Mouse (Mus musculus) G1E-ER4 (cell line): ENCODE measurements around the gene Rph3a. TPM values are rescaled to one million over a fixed set of nuclear protein-coding genes. Genes with fewer than 3 reads are reported as not detected.

ENCODE experiments used
- GATA1 ChIP-seq: IDR thresholded peaks from one replicate; pipeline ENCODE4 v1.8.0; 2012; ENCODE audit warnings: low read length, inconsistent platforms
- polyA plus RNA-seq: library from polyadenylated mRNA; stranded (reverse); fragments of >175 nt; gene quantifications from 2 replicates; pipeline ENCODE4 v1.2.3, GENCODE M21; 2012

Gene Rph3a
- polyA plus RNA-seq = not detected in 2 replicates

DNA sequence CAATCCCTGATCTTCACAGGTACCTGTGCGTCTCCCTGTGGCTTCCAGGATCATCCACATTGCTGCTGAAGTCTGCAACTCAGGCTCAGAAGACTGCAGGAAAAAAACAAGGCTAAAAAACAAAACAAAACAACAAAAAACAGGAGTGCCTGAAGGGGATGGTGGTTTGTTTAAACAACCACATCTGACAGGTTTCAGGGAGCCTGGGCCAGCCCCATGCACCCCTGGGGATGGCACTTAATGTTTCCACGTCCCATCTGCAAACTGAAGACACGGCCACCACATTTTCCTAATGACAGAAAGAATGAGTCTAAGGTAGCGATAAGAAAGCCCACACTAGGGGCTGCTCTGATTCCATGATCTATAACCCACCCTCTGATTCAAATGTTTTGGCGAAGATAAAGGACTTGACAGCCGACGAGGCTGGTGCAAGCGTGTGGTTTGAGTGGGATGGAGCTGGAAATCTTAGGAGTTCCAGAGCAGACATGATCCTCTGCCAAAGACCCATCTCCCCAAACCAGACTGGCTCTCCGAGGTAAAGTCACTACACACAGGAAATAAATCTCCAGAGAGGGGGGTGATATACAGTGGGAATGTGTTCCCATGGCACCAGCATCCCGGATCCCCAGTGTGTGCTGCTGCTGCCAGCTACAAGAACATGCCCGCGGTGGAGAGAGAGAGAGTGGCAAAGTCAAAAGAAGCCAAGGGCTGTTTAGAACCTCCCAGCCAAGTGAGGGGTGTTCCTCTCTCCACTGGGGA, at the start of gene Rph3a:
Gene Rph3a (minus strand): TSS at position 282 of the 759 bp plus-strand sequence.
- no peak for TF ChIP-seq GATA1

- TF ChIP-seq GATA1 = no peak
Observed at GRCm38 (mm10) chr5:121058261-121058660, 48.4 kb upstream of the Rph3a start.

- TF ChIP-seq GATA1 = no peak
Observed at GRCm38 (mm10) chr5:121053886-121054285, 44.0 kb upstream of the Rph3a start.

DNA sequence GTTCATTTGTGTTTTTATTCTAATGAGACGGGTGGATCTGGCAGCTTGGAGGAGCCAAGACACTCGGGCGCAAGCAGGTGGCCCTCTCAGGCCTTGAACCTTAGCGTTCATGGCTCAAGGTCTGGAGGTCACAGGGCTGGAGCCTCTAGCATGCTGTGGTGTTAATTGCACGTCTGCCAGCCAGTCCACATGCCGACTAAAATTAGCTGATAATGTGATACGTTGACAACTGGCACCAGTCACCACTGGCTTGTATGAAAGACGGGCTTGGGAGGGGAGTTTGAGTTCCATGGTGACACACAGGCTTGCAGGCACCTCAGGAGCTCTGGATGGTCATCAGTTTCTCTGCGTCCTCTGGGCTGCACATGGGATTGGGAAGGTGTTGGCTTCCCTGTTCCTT, 31.9 kb upstream of the Rph3a start:
- TF ChIP-seq GATA1 = no peak

GRCm38 (mm10) chr5:121039465-121039864, 29.6 kb upstream of the Rph3a start:
- TF ChIP-seq GATA1 = no peak

DNA sequence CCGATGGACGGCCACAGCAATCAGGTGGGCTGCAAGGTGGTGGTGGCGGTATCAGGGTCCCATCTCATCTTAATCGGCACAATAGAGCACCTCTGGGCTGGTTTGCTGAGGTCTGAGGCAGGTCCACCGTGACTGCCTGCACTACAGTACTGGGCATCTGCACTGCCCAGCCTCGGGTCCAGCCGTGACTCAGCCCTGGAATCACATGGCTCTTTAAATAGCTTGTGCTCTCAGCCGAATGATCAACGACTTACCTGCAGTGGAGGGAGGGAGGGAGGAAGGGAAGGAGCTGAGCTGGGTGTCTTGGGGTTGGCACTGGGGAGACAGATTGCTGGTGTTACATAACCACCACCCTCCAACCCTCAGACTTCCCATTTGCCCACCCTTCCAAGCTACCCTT, 20.3 kb upstream of the Rph3a start:
- no peak for TF ChIP-seq GATA1

DNA sequence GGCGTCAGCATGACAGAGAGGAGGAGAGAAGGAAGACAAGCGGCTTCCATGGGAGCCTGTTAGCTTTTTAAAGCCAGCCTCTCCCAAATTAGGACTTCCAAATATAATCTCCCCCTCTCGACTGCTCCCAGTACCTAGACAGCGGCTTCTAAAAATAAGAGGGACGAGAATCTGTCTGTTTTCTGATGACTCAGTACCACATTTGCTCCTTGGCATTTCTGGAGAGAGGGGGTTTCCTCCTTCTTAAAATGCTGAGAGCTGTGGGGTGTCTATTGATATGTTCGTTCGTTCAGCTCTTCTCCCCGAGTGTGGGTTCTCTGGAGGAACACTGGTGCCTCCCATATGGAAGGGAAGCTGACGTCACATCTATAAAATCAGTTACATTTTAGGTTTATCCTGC, 9.6 kb upstream of the Rph3a start:
- no peak for TF ChIP-seq GATA1

GRCm38 (mm10) chr5:121017699-121018098, 7.8 kb upstream of the Rph3a start:
- TF ChIP-seq GATA1 = no peak

GRCm38 (mm10) chr5:121016405-121016804, 6.5 kb upstream of the Rph3a start:
- no peak for TF ChIP-seq GATA1

GRCm38 (mm10) chr5:121014496-121014895, 4.6 kb upstream of the Rph3a start:
- no peak for TF ChIP-seq GATA1

GRCm38 (mm10) chr5:121011962-121012361, 2.1 kb upstream of the Rph3a start:
- TF ChIP-seq GATA1 = no peak

- no peak for TF ChIP-seq GATA1
Observed at GRCm38 (mm10) chr5:121009406-121009805, 486 bp downstream of the Rph3a start.

- TF ChIP-seq GATA1 = no peak
Observed at GRCm38 (mm10) chr5:121008411-121009239, 1.3 kb downstream of the Rph3a start.

GRCm38 (mm10) chr5:121007563-121007962, 2.3 kb downstream of the Rph3a start:
- no peak for TF ChIP-seq GATA1

DNA sequence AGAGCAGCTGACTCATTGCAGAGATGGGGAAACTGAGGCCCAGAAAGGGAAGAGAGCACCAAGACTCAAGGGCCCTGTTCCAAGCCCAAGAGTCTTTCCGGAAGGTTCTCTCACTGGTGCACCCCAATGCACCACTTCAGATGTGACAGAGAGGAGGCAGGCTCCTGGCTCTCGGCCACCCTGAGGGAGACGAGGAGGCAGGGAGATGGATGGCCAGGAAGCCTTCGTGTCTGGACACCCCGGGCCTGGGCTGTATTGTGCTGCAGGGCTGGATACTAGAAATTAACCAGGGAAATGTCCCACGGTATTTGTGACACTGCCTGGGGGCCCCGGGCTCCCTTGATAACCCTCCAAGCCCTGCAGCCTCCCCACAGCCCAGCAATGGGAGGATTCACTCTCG, 2.8 kb downstream of the Rph3a start:
- TF ChIP-seq GATA1 = no peak

DNA sequence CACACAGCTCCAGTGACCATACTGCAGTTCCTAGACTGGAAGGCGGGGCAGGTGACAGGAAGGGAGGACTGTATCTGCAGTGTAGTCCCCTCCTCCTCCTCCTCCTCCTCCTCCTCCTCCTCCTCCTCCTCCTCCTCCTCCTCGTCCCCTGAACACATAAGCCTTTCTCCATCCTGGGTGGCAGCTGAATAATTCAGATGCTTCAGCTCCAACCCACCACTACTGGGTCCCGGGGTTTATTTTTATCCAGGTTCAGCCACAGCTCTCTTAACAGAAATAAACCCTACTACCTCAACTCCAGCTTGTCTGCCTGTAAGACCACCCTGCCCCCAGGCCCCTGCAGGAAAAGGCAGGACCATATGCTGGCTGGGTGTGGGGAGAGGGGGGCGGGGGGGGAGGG, 3.7 kb downstream of the Rph3a start:
- TF ChIP-seq GATA1 = no peak

GRCm38 (mm10) chr5:121003781-121004180, 6.1 kb downstream of the Rph3a start:
- no peak for TF ChIP-seq GATA1
